Comparison of ENCODE assay signal across 12 mouse cellular contexts in genomic region chr7:46997644-46998395, GRCm38 (mm10). TPM values are rescaled to one million over a fixed set of nuclear protein-coding genes. Genes with fewer than 3 reads are reported as not detected.
DNase-seq lines count a peak whose midpoint lies in the region; ATAC-seq and TF ChIP-seq lines count a peak whose summit lies in the region.
"Had no signal": no experiment of that assay in that cellular context is flagged by ENCODE, and none has a peak within 500 bp of the region (broad histone marks: within the 10 kb centered on the region; RNA-seq: fewer than 3 reads in every experiment).

No protein-coding gene starts in this region.

- H3K9me3 ChIP-seq in intestine, embryonic 14.5 days (ENCODE audit: control insufficient read depth, low read length), result no peaks in the 10 kb centered on the region
- no peaks in the 10 kb centered on the region for H3K9me3 ChIP-seq in intestine, embryonic 16.5 days (ENCODE audit: control insufficient read depth, low read length)
- no peaks in the 10 kb centered on the region for H3K9me3 ChIP-seq in heart, postnatal 0 days (replicated peaks; ENCODE audit: control insufficient read depth, low read length)
- H3K9me3 ChIP-seq: limb, embryonic 15.5 days; neural tube, embryonic 12.5 days had no signal

- peaks cover 68% of the 10 kb centered on the region for H3K79me2 ChIP-seq in myocyte (ENCODE audit: control insufficient read depth, insufficient read depth)

- H3ac ChIP-seq in myocyte (ENCODE audit: control insufficient read depth, insufficient read length), result no peak overlapping the region

- H3K27me3 ChIP-seq in intestine, embryonic 14.5 days (replicated peaks; ENCODE audit: control insufficient read depth, insufficient read depth, low read length), result no peaks in the 10 kb centered on the region
- H3K27me3 ChIP-seq in intestine, embryonic 16.5 days (replicated peaks; ENCODE audit: control insufficient read depth, insufficient read depth, low read length), result no peaks in the 10 kb centered on the region
- H3K27me3 ChIP-seq in heart, postnatal 0 days (ENCODE audit: control insufficient read depth, insufficient read depth, low read length), result no peaks in the 10 kb centered on the region
- no peaks in the 10 kb centered on the region for H3K27me3 ChIP-seq in myocyte (ENCODE audit: control insufficient read depth, insufficient read depth, insufficient read length)
- H3K27me3 ChIP-seq: limb, embryonic 15.5 days; neural tube, embryonic 12.5 days had no signal

- TF ChIP-seq CTCF in heart, postnatal 0 days (IDR thresholded peaks at IDR 0.05; ENCODE audit: low read depth), result no peak

- H3K27ac ChIP-seq in intestine, embryonic 14.5 days (ENCODE audit: low read depth), result no peak overlapping the region
- H3K27ac ChIP-seq in intestine, embryonic 16.5 days (ENCODE audit: low read length), result no peak overlapping the region
- H3K27ac ChIP-seq in heart, postnatal 0 days (ENCODE audit: low read depth), result peak overlapping the region; percentile 62
- H3K27ac ChIP-seq: limb, embryonic 15.5 days; neural tube, embryonic 12.5 days had no signal

- TF ChIP-seq POLR2A in myocyte (IDR thresholded peaks at IDR 0.05; ENCODE audit: insufficient read length, low read depth), result no peak

- no peak for ATAC-seq in intestine, embryonic 14.5 days (replicated peaks; ENCODE audit: low FRiP score, low TSS enrichment, low read depth)
- ATAC-seq in intestine, embryonic 16.5 days, result no peak
- ATAC-seq in heart, postnatal 0 days (ENCODE audit: insufficient read depth, low read depth), result peak; percentile 83

- H3K36me3 ChIP-seq in intestine, embryonic 14.5 days (ENCODE audit: control insufficient read depth, insufficient read depth, low read length), result peaks cover 65% of the 10 kb centered on the region
- H3K36me3 ChIP-seq in intestine, embryonic 16.5 days (ENCODE audit: control insufficient read depth, insufficient read depth, low read length), result peaks cover 18% of the 10 kb centered on the region
- peaks cover 62% of the 10 kb centered on the region for H3K36me3 ChIP-seq in heart, postnatal 0 days (replicated peaks; ENCODE audit: control insufficient read depth, insufficient read depth, low read length)
- H3K36me3 ChIP-seq in myocyte (ENCODE audit: control insufficient read depth, insufficient read depth), result peaks cover 61% of the 10 kb centered on the region

- H3K4me3 ChIP-seq in intestine, embryonic 14.5 days (ENCODE audit: low read depth, low read length), result no peak overlapping the region
- H3K4me3 ChIP-seq in intestine, embryonic 16.5 days (ENCODE audit: low read length), result no peak overlapping the region
- H3K4me3 ChIP-seq in heart, postnatal 0 days (ENCODE audit: low read depth, low read length), result peak overlapping the region; percentile 23
- no peak overlapping the region for H3K4me3 ChIP-seq in myocyte
- H3K4me3 ChIP-seq: limb, embryonic 15.5 days; neural tube, embryonic 12.5 days had no signal

- TF ChIP-seq EP300 in heart, postnatal 0 days (IDR thresholded peaks at IDR 0.05; ENCODE audit: low read depth), result no peak

- intact Hi-C loops in left cerebral cortex, postnatal 25 days (cut with DNase I), result no loop called here

- no peak overlapping the region for H3K9ac ChIP-seq in intestine, embryonic 14.5 days (ENCODE audit: low read length)
- no peak overlapping the region for H3K9ac ChIP-seq in intestine, embryonic 16.5 days (ENCODE audit: low read depth, low read length)
- H3K9ac ChIP-seq in heart, postnatal 0 days (replicated peaks; ENCODE audit: low read depth, low read length), result 0 out of 2 replicates have a peak overlapping the region, but pooled peaks have one; percentile 16
- H3K9ac ChIP-seq: limb, embryonic 15.5 days; neural tube, embryonic 12.5 days had no signal

- peak; percentile 24 for DNase-seq in intestine, embryonic 14.5 days (ENCODE audit: low spot score)
- DNase-seq in cerebellum, adult 9-10 months, result peak; percentile 83
- DNase-seq in heart, postnatal 0 days (ENCODE audit: low spot score), result peak; percentile 25
- DNase-seq in retina, embryonic 14.5 days (ENCODE audit: low spot score), result no peak
- no peak for DNase-seq in B cell, adult 2 months
- no peak for DNase-seq in left cerebral cortex, postnatal 25 days (ENCODE audit: low spot score in 2 of 2)
- DNase-seq: thymus, postnatal 4 days had no signal

- peaks cover 35% of the 10 kb centered on the region for H3K4me1 ChIP-seq in intestine, embryonic 14.5 days (replicated peaks; ENCODE audit: control insufficient read depth, insufficient read depth, low read length)
- peaks cover 32% of the 10 kb centered on the region for H3K4me1 ChIP-seq in intestine, embryonic 16.5 days (ENCODE audit: control insufficient read depth, insufficient read depth, low read length)
- peaks cover 19% of the 10 kb centered on the region for H3K4me1 ChIP-seq in heart, postnatal 0 days (ENCODE audit: control insufficient read depth, insufficient read depth)

- WGBS in intestine, embryonic 14.5 days, result 72% methylated on average over 21 of the region's 21 CpGs
- 76% methylated on average over 21 of the region's 21 CpGs for WGBS in intestine, embryonic 16.5 days
- WGBS in heart, postnatal 0 days, result 45% methylated on average over 21 of the region's 21 CpGs

- H3K4me2 ChIP-seq in intestine, embryonic 14.5 days (ENCODE audit: low read length), result no peak overlapping the region
- no peak overlapping the region for H3K4me2 ChIP-seq in intestine, embryonic 16.5 days (ENCODE audit: low read depth, low read length)
- H3K4me2 ChIP-seq in heart, postnatal 0 days (ENCODE audit: low read depth, low read length), result peak overlapping the region; percentile 56
- peak overlapping the region; percentile 30 for H3K4me2 ChIP-seq in myocyte (ENCODE audit: low read depth)
- H3K4me2 ChIP-seq: limb, embryonic 15.5 days; neural tube, embryonic 12.5 days had no signal

TF ChIP-seq in myocyte, 11 proteins besides CTCF, POLR2A, EP300 and RAD21:
- TF ChIP-seq MYOG (IDR thresholded peaks at IDR 0.05; ENCODE audit: control insufficient read depth in 1 of 3, insufficient read depth in 1 of 3, insufficient read length in 2 of 3, low read depth in 2 of 3), result peak in 1 of 3 experiments; percentile 61
- TF ChIP-seq TCF3 (IDR thresholded peaks at IDR 0.05; ENCODE audit: insufficient read length, low read depth), result no peak

RNA-seq across cellular contexts. Expression of gene Spty2d1, which starts 10.4 kb away (rescaled TPM):
- polyA plus RNA-seq in intestine, embryonic 14.5 days (2014; fragmentation: Nextera tagmentation; extraction: Ambion mirVana), result 17.6 and 18.0 TPM in 2 replicates
- polyA plus RNA-seq in intestine, embryonic 16.5 days (2015; fragmentation: Nextera tagmentation; extraction: Ambion mirVana), result 15.2 and 16.5 TPM in 2 replicates
- total RNA-seq in heart, postnatal 0 days (2014; rRNA removed; ENCODE audit: low replicate concordance), result 8.7 and 9.4 TPM in 2 replicates
- 7.7 and 7.8 TPM in 2 replicates for polyA plus RNA-seq in heart, postnatal 0 days (2015; fragmentation: Nextera tagmentation; extraction: Ambion mirVana)
- polyA plus RNA-seq in myocyte (2012; fragmentation: generic; extraction: Trizol), result 12.0 TPM
- total RNA-seq in left cerebral cortex, postnatal 25 days (2021), result 10 to 100 TPM; 13.8 to 13.9 TPM

RNA-seq across cellular contexts. Expression of gene Gm9999, which starts 14.4 kb away (rescaled TPM):
- not detected in 2 replicates for polyA plus RNA-seq in intestine, embryonic 14.5 days (2014; fragmentation: Nextera tagmentation; extraction: Ambion mirVana)
- polyA plus RNA-seq in intestine, embryonic 16.5 days (2015; fragmentation: Nextera tagmentation; extraction: Ambion mirVana), result not detected in 2 replicates
- total RNA-seq in heart, postnatal 0 days (2014; rRNA removed; ENCODE audit: low replicate concordance), result not detected in 2 replicates
- polyA plus RNA-seq in heart, postnatal 0 days (2015; fragmentation: Nextera tagmentation; extraction: Ambion mirVana), result not detected in 2 replicates
- not detected for polyA plus RNA-seq in myocyte (2012; fragmentation: generic; extraction: Trizol)
- total RNA-seq in left cerebral cortex, postnatal 25 days (2021), result not detected
- total RNA-seq: MEL had no signal
- polyA plus RNA-seq: limb, embryonic 15.5 days; neural tube, embryonic 12.5 days had no signal

RNA-seq across cellular contexts. Expression of gene Uevld, which starts 39.5 kb away (rescaled TPM):
- 11.4 and 12.6 TPM in 2 replicates for polyA plus RNA-seq in intestine, embryonic 14.5 days (2014; fragmentation: Nextera tagmentation; extraction: Ambion mirVana)
- 10.0 and 10.1 TPM in 2 replicates for polyA plus RNA-seq in intestine, embryonic 16.5 days (2015; fragmentation: Nextera tagmentation; extraction: Ambion mirVana)
- total RNA-seq in heart, postnatal 0 days (2014; rRNA removed; ENCODE audit: low replicate concordance), result 8.1 and 10.5 TPM in 2 replicates
- 4.4 TPM in 2 replicates for polyA plus RNA-seq in heart, postnatal 0 days (2015; fragmentation: Nextera tagmentation; extraction: Ambion mirVana)
- 3.6 TPM for polyA plus RNA-seq in myocyte (2012; fragmentation: generic; extraction: Trizol)
- 10 to 100 TPM; 10.2 to 13.3 TPM for total RNA-seq in left cerebral cortex, postnatal 25 days (2021)

RNA-seq across cellular contexts. Expression of gene Tmem86a, which starts 52.6 kb away (rescaled TPM):
- 30.6 and 31.4 TPM in 2 replicates for polyA plus RNA-seq in intestine, embryonic 14.5 days (2014; fragmentation: Nextera tagmentation; extraction: Ambion mirVana)
- 59.3 and 63.1 TPM in 2 replicates for polyA plus RNA-seq in intestine, embryonic 16.5 days (2015; fragmentation: Nextera tagmentation; extraction: Ambion mirVana)
- 12.8 and 18.5 TPM in 2 replicates for total RNA-seq in heart, postnatal 0 days (2014; rRNA removed; ENCODE audit: low replicate concordance)
- 32.0 and 32.3 TPM in 2 replicates for polyA plus RNA-seq in heart, postnatal 0 days (2015; fragmentation: Nextera tagmentation; extraction: Ambion mirVana)
- polyA plus RNA-seq in myocyte (2012; fragmentation: generic; extraction: Trizol), result 28.6 TPM
- total RNA-seq in left cerebral cortex, postnatal 25 days (2021), result 10 to 100 TPM; 16.4 to 19.4 TPM

Comparison
In these comparisons a context has a peak if more than half of its experiments do, and no peak if none do; other contexts are left out.
1. DNase-seq: peak in intestine, embryonic 14.5 days (single experiment), cerebellum, adult 9-10 months (single experiment) and heart, postnatal 0 days (single experiment); none in retina, embryonic 14.5 days (single experiment), B cell, adult 2 months (0 of 2) and left cerebral cortex, postnatal 25 days (0 of 2).
2. H3K4me2 ChIP-seq: peak in heart, postnatal 0 days (single experiment) and myocyte (single experiment); none in intestine, embryonic 14.5 days (single experiment) and intestine, embryonic 16.5 days (single experiment).